Mouse (Mus musculus) ES-E14 (cell line): ENCODE measurements around the gene Slco2a1.

Experiments used
- ZC3H11A ChIP-seq: IDR thresholded peaks from 2 replicates; pipeline ENCODE4 v1.6.1; 2012; ENCODE audit warnings: low read depth, mild to moderate bottlenecking, inconsistent platforms, low read length, borderline replicate concordance
- ZNF384 ChIP-seq: IDR thresholded peaks from 2 replicates; pipeline ENCODE4 v1.6.1; 2012; ENCODE audit warnings: low read depth, low read length, inconsistent platforms

DNA sequence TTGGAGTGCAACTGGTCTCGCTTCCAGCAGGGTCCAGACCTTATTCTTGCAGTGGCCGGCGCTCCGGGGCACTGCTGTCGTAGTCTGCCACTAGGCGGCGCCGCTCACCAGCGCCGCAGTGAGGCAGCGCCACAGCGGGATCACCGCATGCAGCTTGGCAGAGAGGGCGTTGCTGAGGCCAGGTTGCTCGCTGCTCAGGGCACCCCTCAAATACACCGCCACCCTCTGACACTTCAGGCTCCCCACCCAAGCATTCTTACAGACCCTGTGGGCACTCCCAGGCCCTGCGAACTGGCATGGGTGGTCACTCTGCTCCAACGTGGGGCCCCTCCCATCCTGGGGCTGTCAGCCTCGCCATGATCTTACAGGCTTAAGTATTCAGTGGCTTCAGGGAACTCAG is 103.7 kb downstream of the Slco2a1 start:
- peak; percentile 46; the same call in 1 of the 2 replicates for TF ChIP-seq ZC3H11A
- no peak for TF ChIP-seq ZNF384
